Mouse (Mus musculus) G1E (cell line): ENCODE data around the gene Eps8.

Source experiments
- CTCF ChIP-seq: IDR thresholded peaks from 2 replicates; pipeline ENCODE4 v1.5.1; 2012; ENCODE audit warnings: low read depth, low read length, inconsistent platforms, mixed read lengths
- GATA2 ChIP-seq: IDR thresholded peaks from 2 replicates; pipeline ENCODE4 v1.6.1; 2012; ENCODE audit warnings: low read depth, low read length, inconsistent platforms, borderline replicate concordance
- POLR2AphosphoS5 ChIP-seq: IDR thresholded peaks from 2 replicates; pipeline ENCODE4 v1.6.1; 2012; ENCODE audit warnings: low read depth, low read length, inconsistent platforms; ENCODE audit not compliant: insufficient replicate concordance

DNA sequence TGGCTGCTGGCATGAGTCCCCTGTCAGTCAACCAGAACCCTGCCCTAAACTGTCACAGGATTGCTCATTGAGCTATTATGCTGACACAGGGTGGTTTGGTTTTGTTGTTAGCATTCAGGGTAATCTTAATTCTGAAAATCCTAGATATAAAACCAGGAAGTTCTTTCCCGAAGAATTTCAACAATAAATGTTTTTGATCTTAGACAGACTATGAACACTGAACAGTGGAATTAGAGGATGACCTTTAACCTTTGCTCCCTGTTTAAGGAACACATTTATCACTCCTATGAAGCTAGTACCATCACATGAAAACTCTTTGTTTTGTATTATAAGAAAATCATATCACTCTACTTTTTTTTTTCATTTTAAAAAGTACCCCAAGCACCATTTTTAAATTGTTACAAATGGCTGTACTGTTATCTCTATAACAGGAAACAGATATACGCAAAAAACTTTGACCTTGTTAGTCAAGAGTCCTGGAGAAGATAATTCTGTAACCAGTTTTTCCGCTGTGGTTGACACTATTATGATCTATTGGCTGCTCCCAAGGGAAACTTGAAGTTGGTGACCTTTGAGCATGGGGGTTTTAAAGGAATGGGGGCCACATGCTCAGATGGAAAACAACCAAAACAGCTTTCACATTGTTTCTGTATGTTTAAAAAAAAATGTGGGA, 149.0 kb downstream of the Eps8 start:
- no peak for TF ChIP-seq CTCF
- TF ChIP-seq GATA2: no peak
- TF ChIP-seq POLR2AphosphoS5: no peak
